Mouse (Mus musculus): ENCODE data around the gene Osbpl5.

GRCm38 (mm10) chr7:143717811-143718210 lies 39.0 kb downstream of the Osbpl5 start:
- TF ChIP-seq GATA1 (IDR thresholded peaks at IDR 0.05; ENCODE audit: borderline replicate concordance, low read length) = no peak
- no peak for TF ChIP-seq CTCF (IDR thresholded peaks at IDR 0.05; ENCODE audit: low read depth, low read length)
- no peak for TF ChIP-seq POLR2AphosphoS5 (IDR thresholded peaks at IDR 0.05; ENCODE audit: insufficient replicate concordance, low read depth, low read length)
